ENCODE assay signal across 24 mouse cellular contexts in genomic region chr12:72037049-72037448, GRCm38 (mm10). TPM values are rescaled to one million over a fixed set of nuclear protein-coding genes. Genes with fewer than 3 reads are reported as not detected.
DNase-seq lines count a peak whose midpoint lies in the region; ATAC-seq and TF ChIP-seq lines count a peak whose summit lies in the region.
"Had no signal": no experiment of that assay in that cellular context is flagged by ENCODE, and none has a peak within 500 bp of the region (broad histone marks: within the 10 kb centered on the region; RNA-seq: fewer than 3 reads in every experiment).

No protein-coding gene starts in this region.

- TF ChIP-seq POLR2A in lung, adult 2 months (IDR thresholded peaks at IDR 0.05; ENCODE audit: borderline replicate concordance, extremely low read depth, low read depth, low read length): no peak

- intact Hi-C loops in heart, postnatal 10 days (cut with DNase I): no loop called here
- intact Hi-C loops in heart, postnatal 14 days (cut with DNase I): loop anchor here (5.0 kb wide), 1 partner anchor 60 kb away; no protein-coding TSS in a partner anchor

- peak; percentile 52 for DNase-seq in heart, embryonic 10.5 days (ENCODE audit: low spot score)
- DNase-seq in heart, postnatal 10 days: no peak
- no peak for DNase-seq in heart, postnatal 14 days
- no peak for DNase-seq in lung, embryonic 14.5 days
- no peak for DNase-seq in lung, adult 2 months
- DNase-seq: adrenal gland, adult 2 months; adrenal gland, postnatal 14 days; B cell, adult 2 months; cerebellum, adult 11 months; cerebellum, adult 2 months; cerebellum, adult 9-11 months; cerebellum, postnatal 25 days; forebrain, postnatal 0 days; gastrocnemius, postnatal 25 days; kidney, adult 2 months had no signal

- no peak for ATAC-seq in heart, embryonic 14.5 days (ENCODE audit: insufficient number of reproducible peaks, insufficient read depth, low FRiP score, low read depth)
- no peak for ATAC-seq in lung, embryonic 14.5 days (ENCODE audit: insufficient read depth)
- ATAC-seq: forebrain, embryonic 14.5 days; forebrain, postnatal 0 days; intestine, postnatal 0 days had no signal

- no peak overlapping the region for H3K9ac ChIP-seq in heart, embryonic 14.5 days (ENCODE audit: low read length)
- H3K9ac ChIP-seq in lung, embryonic 14.5 days: no peak overlapping the region
- H3K9ac ChIP-seq: embryonic facial prominence, embryonic 12.5 days; embryonic facial prominence, embryonic 15.5 days; forebrain, postnatal 0 days; hindbrain, embryonic 12.5 days; hindbrain, embryonic 15.5 days had no signal

- H3K27me3 ChIP-seq in heart, embryonic 10.5 days (ENCODE audit: insufficient read depth, poor library complexity, severe bottlenecking): no peaks in the 10 kb centered on the region
- H3K27me3 ChIP-seq in heart, embryonic 14.5 days (ENCODE audit: control insufficient read depth, insufficient read depth, low read length): no peaks in the 10 kb centered on the region
- no peaks in the 10 kb centered on the region for H3K27me3 ChIP-seq in lung, embryonic 14.5 days (ENCODE audit: insufficient read depth, low read length)
- H3K27me3 ChIP-seq: embryonic facial prominence, embryonic 12.5 days; embryonic facial prominence, embryonic 15.5 days; hindbrain, embryonic 12.5 days; hindbrain, embryonic 15.5 days had no signal

- no peak overlapping the region for H3K4me2 ChIP-seq in heart, embryonic 14.5 days (ENCODE audit: low read length)
- no peak overlapping the region for H3K4me2 ChIP-seq in lung, embryonic 14.5 days
- H3K4me2 ChIP-seq: embryonic facial prominence, embryonic 12.5 days; embryonic facial prominence, embryonic 15.5 days; hindbrain, embryonic 12.5 days; hindbrain, embryonic 15.5 days had no signal

- peak overlapping the region; percentile 82 for H3K27ac ChIP-seq in heart, embryonic 10.5 days
- H3K27ac ChIP-seq in heart, embryonic 14.5 days (replicated peaks in 1 of 2; ENCODE audit: control insufficient read depth in 1 of 2, insufficient read depth in 1 of 2, low read depth in 2 of 2, low read length in 2 of 2): peak overlapping the region; percentile 34 to 72
- 0 out of 2 replicates have a peak overlapping the region, but pooled peaks have one; percentile 18 for H3K27ac ChIP-seq in lung, embryonic 14.5 days (ENCODE audit: low read depth)
- H3K27ac ChIP-seq: embryonic facial prominence, embryonic 12.5 days; embryonic facial prominence, embryonic 15.5 days; hindbrain, embryonic 12.5 days; hindbrain, embryonic 15.5 days had no signal

- peaks cover 31% of the 10 kb centered on the region for H3K4me1 ChIP-seq in heart, embryonic 10.5 days
- H3K4me1 ChIP-seq in heart, embryonic 14.5 days (ENCODE audit: control insufficient read depth in 2 of 2, insufficient read depth in 2 of 2, low read length in 2 of 2): peaks cover 13 to 28% of the 10 kb centered on the region in 2 experiments
- H3K4me1 ChIP-seq in lung, embryonic 14.5 days (ENCODE audit: insufficient read depth): no peaks in the 10 kb centered on the region
- H3K4me1 ChIP-seq in lung, adult 2 months (ENCODE audit: control insufficient read depth, insufficient read depth, low read length): no peaks in the 10 kb centered on the region
- H3K4me1 ChIP-seq: embryonic facial prominence, embryonic 12.5 days; embryonic facial prominence, embryonic 15.5 days; hindbrain, embryonic 12.5 days; hindbrain, embryonic 15.5 days had no signal

- WGBS in heart, embryonic 10.5 days: 69% methylated on average over 6 of the region's 6 CpGs
- 65% methylated on average over 6 of the region's 6 CpGs for WGBS in heart, embryonic 14.5 days
- WGBS in lung, embryonic 14.5 days: 71% methylated on average over 6 of the region's 6 CpGs
- WGBS in lung, adult 2 months: 79% methylated on average over 6 of the region's 6 CpGs

- H3K9me3 ChIP-seq in heart, embryonic 10.5 days: no peaks in the 10 kb centered on the region
- peaks cover 4% of the 10 kb centered on the region; the same call in 1 of the 2 replicates for H3K9me3 ChIP-seq in heart, embryonic 14.5 days (ENCODE audit: control insufficient read depth, low read length)
- 0 out of 2 replicates have a peak, but pooled peaks cover 3% of the 10 kb centered on the region for H3K9me3 ChIP-seq in lung, embryonic 14.5 days (ENCODE audit: low read depth, low read length)
- H3K9me3 ChIP-seq: embryonic facial prominence, embryonic 15.5 days; hindbrain, embryonic 12.5 days had no signal

- TF ChIP-seq CTCF in lung, embryonic 14.5 days (IDR thresholded peaks at IDR 0.05; ENCODE audit: low read depth): no peak
- no peak for TF ChIP-seq CTCF in lung, adult 2 months (IDR thresholded peaks at IDR 0.05; ENCODE audit: insufficient read depth, low read length)

- H3K4me3 ChIP-seq in heart, embryonic 10.5 days: no peak overlapping the region
- no peak overlapping the region for H3K4me3 ChIP-seq in heart, embryonic 14.5 days (ENCODE audit: control insufficient read depth in 1 of 2, insufficient read depth in 1 of 2, low read depth in 1 of 2, low read length in 2 of 2)
- no peak overlapping the region for H3K4me3 ChIP-seq in lung, embryonic 14.5 days (ENCODE audit: low read depth, low read length)
- no peak overlapping the region for H3K4me3 ChIP-seq in lung, adult 2 months (replicated peaks; ENCODE audit: extremely low read depth, low read depth, low read length)
- H3K4me3 ChIP-seq: embryonic facial prominence, embryonic 12.5 days; embryonic facial prominence, embryonic 15.5 days; hindbrain, embryonic 12.5 days; hindbrain, embryonic 15.5 days had no signal

- H3K36me3 ChIP-seq in heart, embryonic 10.5 days: no peaks in the 10 kb centered on the region
- no peaks in the 10 kb centered on the region for H3K36me3 ChIP-seq in heart, embryonic 14.5 days (ENCODE audit: control insufficient read depth, insufficient read depth, low read length)
- H3K36me3 ChIP-seq in lung, embryonic 14.5 days (ENCODE audit: insufficient read depth): no peaks in the 10 kb centered on the region
- H3K36me3 ChIP-seq: embryonic facial prominence, embryonic 12.5 days; embryonic facial prominence, embryonic 15.5 days; hindbrain, embryonic 12.5 days; hindbrain, embryonic 15.5 days had no signal

RNA-seq across cellular contexts. Expression of gene Gpr135, which starts 33.9 kb away (rescaled TPM):
- 0.32 and 0.41 TPM in 2 replicates for polyA plus RNA-seq in heart, embryonic 10.5 days (2016; fragmentation: Nextera tagmentation; extraction: Ambion mirVana)
- total RNA-seq in heart, postnatal 10 days (2021): under 1 TPM; 0.64 to 0.79 TPM
- 0.69 and 0.82 TPM in 2 replicates for polyA plus RNA-seq in heart, embryonic 14.5 days (2014; fragmentation: Nextera tagmentation; extraction: Ambion mirVana)
- under 1 TPM; 0.48 to 0.61 TPM for total RNA-seq in heart, postnatal 14 days (2021)
- polyA plus RNA-seq in lung, embryonic 14.5 days (2014; fragmentation: Nextera tagmentation; extraction: Ambion mirVana): 0.68 and 0.88 TPM in 2 replicates
- 1.4 and 1.9 TPM in 2 replicates for polyA plus RNA-seq in lung, adult 2 months (2012; rRNA removed)
- total RNA-seq: common myeloid progenitor, adult 5-6 weeks; hematopoietic stem cell, adult 5-6 weeks had no signal

RNA-seq across cellular contexts. Expression of gene L3hypdh, which starts 48.2 kb away (rescaled TPM):
- 13.6 and 15.1 TPM in 2 replicates for polyA plus RNA-seq in heart, embryonic 10.5 days (2016; fragmentation: Nextera tagmentation; extraction: Ambion mirVana)
- total RNA-seq in heart, postnatal 10 days (2021): 10 to 100 TPM; 10.3 to 13.8 TPM
- polyA plus RNA-seq in heart, embryonic 14.5 days (2014; fragmentation: Nextera tagmentation; extraction: Ambion mirVana): 20.1 and 26.3 TPM in 2 replicates
- total RNA-seq in heart, postnatal 14 days (2021): 1 to 10 TPM; 8.3 to 8.6 TPM
- 25.0 and 25.2 TPM in 2 replicates for polyA plus RNA-seq in lung, embryonic 14.5 days (2014; fragmentation: Nextera tagmentation; extraction: Ambion mirVana)
- 10.5 and 14.0 TPM in 2 replicates for polyA plus RNA-seq in lung, adult 2 months (2012; rRNA removed)

RNA-seq across cellular contexts. Expression of gene Jkamp, which starts 48.3 kb away (rescaled TPM):
- polyA plus RNA-seq in heart, embryonic 10.5 days (2016; fragmentation: Nextera tagmentation; extraction: Ambion mirVana): 65.2 and 70.7 TPM in 2 replicates
- total RNA-seq in heart, postnatal 10 days (2021): 10 to 100 TPM; 28.2 to 34.6 TPM
- polyA plus RNA-seq in heart, embryonic 14.5 days (2014; fragmentation: Nextera tagmentation; extraction: Ambion mirVana): 65.2 and 70.5 TPM in 2 replicates
- 10 to 100 TPM; 24.5 to 26.4 TPM for total RNA-seq in heart, postnatal 14 days (2021)
- polyA plus RNA-seq in lung, embryonic 14.5 days (2014; fragmentation: Nextera tagmentation; extraction: Ambion mirVana): 54.9 and 56.8 TPM in 2 replicates
- 56.7 and 81.7 TPM in 2 replicates for polyA plus RNA-seq in lung, adult 2 months (2012; rRNA removed)

Comparison
In these comparisons a context has a peak if more than half of its experiments do, and no peak if none do; other contexts are left out.
1. H3K27ac ChIP-seq: peak in every context shown above with its lines; median percentile 82 in heart, embryonic 10.5 days; 53 in heart, embryonic 14.5 days; 18 in lung, embryonic 14.5 days.